Mouse (Mus musculus) erythroid progenitor cell, adult 5-6 weeks (primary cell): ENCODE measurements around the gene Rem1. TPM values are rescaled to one million over a fixed set of nuclear protein-coding genes. Genes with fewer than 3 reads are reported as not detected.

Experiments
- ATAC-seq: replicated peaks from 2 replicates; pipeline ENCODE4 v1.8.0; 2016; ENCODE audit warnings: moderate number of reproducible peaks, mild to moderate bottlenecking, moderate TSS enrichment, inconsistent platforms; ENCODE audit not compliant: poor library complexity, low FRiP score, severe bottlenecking
- total RNA-seq, 2 experiments: library from RNA; stranded (forward) in 1 of 2; stranded (reverse) in 1 of 2; fragments of 150-400 nt in 1 of 2; fragments of 186-747, 209-891 nt in 1 of 2; gene quantifications; 2 replicates each; pipeline versions ENCODE4 v1.2.3 to v1.2.4; 2015 to 2017; ENCODE audit warnings: low replicate concordance in 2 of 2

Gene Rem1
- total RNA-seq, 2 experiments from 2014 or later: not detected

DNA sequence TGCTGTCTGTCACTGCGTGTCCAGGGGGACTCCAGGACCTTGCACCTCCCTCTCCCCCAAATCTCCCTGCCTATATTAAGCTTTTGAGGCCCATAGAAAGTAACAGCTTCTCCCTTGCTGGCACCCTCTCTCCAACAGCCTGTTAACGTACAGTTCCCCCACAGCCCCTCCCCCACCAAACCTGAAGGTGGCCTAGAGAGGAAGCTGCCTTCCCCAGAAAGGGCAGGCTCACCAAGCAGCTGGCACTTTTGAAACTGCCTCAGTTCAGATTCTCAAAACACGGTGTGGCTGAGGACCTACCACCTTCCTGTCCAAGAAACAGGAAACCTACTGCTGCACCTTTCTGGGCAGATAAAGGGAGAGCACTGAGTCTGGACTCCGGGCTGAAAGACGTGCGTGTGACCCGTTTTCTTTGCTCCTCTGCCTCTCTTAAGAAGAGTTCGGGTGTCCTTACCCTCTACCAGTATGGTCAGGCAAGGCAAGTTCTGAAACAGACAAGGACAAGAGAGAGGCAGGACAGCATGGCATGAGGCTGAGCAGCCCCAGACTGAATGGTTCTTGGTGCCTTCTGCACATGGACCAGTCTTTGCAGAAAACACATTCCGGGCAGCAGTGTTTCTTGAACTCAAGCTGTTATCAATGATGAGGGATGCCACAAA, 44.4 kb downstream of the Rem1 start:
- no peak for ATAC-seq

DNA sequence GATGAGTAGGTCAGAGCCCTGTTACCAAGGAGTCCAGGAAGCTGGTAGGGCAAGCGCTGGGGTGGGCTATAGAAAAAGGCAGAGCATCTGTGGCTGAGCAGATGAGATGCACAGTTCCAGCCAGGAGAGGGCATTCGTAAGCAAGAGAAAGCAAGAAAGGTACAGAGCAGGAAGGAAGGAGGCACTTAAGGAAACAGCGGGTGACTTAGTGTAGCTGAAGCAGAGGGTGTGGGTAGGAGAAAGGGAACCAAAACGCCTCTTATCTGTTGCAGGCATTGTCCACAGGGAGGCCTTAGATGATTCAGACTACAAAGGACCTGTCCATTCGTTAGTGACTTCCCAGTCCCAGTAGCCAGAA, 44.9 kb downstream of the Rem1 start:
- 0 out of 2 replicates have a peak, but pooled peaks have one; percentile 37 for ATAC-seq

DNA sequence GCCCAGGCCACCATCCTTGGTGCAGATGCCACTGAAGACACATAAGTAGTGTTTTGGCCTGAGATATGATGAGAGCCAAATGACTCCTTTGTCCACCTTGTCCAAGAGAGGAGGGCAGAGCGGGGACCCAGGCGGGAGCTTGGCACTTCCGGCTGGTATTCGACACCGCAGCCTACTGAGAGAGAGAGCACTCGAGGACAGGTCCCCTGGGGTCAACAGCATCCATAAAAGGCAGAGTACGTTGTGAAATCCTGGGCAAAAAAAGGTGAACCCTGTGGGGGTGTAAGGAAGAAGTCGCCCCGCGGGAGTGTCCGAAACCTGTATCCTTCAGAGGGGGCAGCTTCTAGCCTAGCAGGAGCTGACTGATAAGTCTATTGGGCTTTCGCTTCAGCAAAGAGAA, 45.4 kb downstream of the Rem1 start:
- no peak for ATAC-seq

DNA sequence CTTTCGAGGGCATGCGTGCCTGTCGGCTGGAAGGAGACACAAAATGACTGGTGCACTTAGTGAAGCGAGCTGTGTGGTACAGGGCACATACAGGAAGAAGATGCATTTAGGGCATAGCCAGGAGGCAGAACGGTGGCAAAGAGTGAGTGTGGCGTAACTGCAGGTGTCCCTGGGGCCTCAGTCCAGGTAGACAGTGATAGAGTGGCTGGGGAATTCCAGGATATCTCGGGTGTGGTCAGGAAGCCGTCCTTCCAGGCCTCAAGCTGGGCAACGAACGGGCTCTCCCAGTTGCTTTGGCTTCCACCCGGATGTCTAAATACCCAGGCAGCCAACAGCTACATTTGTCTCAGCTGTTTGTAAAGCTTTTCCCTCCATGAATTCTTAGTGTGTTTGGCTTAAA, 47.4 kb downstream of the Rem1 start:
- no peak for ATAC-seq

DNA sequence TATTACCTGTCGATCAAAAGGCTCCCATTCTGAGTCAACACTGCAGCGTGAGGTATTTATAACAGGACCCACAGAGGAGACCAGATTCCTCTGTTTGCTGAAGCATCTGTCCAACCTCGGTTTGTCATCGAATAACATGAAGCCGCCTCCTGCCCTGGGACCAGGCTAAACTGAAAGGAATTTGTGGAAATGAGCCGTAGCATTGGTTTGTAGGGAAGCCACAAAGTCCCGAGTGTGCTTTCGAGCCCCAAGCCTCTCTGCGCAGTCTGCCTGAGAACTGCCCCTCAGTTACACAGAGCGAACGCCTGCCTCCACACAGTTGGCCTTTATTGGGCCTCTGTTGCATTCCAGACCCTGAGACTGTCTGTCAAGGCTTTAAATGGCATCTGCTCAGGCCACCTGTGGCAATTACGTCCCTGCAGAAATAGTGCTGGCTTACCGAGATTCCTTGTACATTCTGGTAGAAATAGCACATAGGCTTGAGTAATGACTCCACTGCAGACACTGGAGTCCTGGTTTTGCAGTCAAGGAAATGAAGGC, 48.6 kb downstream of the Rem1 start:
- no peak for ATAC-seq

DNA sequence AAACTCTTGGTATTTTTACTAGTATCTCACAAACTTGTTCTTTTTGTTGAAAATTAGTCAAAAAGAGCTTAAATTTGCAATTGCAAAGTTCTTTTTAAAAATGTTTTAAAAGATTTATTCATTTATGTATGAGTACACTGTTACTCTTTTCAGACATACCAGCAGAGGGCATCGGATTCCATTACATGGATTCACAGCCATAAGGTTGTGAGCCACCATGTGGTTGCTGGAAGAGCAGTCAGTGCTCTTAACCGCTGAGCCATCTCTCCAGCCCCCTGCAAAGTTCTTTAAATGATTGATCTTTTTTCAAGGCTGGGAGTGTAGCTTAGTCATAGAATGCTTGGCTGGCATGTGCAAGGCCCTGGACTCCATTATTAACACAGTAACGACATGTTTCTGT, 51.6 kb downstream of the Rem1 start:
- ATAC-seq: no peak

DNA sequence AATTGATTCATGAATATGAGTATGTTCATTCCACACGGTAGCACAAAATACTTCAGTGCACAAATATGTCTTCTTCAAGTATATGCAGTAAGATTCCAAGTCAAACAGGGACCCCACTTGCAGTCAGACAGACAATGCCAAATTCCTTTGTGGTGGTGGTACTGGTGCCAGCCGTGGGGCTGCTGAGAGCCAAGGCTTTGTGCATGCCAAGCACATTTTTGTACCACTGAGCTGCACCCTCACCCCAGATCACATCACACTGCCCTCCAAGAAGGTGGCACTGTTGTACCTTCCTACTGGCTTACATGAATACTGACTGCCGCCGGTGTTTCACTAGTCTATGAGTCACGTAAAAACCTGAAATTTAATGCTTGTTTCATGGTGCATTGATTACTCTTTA, 52.2 kb downstream of the Rem1 start:
- no peak for ATAC-seq

DNA sequence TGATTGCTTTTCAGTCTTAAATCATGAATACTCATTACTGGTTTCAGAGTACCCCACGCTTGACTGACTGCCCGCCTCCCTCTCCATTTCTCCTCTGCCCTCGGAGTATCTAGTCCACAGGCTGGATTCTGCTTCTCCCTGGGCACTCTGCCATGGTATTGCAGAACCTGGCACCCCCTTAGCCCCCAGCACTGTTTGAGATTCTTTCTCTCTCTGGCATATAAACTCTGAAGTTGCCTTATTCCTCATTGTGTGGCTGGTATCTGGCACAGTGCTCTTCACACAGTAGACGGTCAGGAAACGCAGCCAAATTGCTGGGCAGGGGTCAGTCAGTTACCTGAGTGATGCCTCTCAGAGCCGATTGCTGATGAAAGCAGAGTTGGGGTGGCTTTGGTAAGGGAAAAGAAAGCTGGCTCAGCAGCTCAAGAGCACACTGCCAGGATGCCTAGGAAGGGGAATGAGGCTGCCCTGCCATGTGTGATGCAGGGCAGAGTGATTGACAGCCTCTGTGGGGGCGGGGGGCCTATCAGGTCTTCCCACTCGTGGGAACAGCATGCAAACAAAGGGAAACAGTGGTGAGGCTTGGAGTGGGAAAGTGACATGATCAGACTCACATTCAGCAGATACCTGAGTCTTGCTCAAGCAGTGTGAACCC, 53.1 kb downstream of the Rem1 start:
- ATAC-seq: no peak

DNA sequence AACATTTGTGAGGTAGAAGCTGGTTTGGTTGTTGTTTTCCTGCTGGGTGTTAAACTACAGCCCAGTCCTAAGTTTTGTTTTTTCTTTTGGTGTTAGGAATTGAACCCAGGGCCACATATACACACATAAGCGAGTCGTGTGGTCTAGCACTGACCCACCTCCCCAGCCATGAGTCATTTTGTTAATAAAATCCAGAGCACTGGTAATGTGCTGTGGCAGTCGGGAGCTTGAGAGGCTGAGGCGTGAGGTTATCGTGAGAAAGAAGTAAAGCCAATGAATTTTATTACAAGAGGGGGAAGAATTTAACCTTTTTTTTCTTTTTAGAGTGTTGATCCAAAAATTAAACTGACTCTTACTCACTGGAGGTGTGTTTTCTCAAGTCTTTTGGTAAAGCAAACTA, 56.3 kb downstream of the Rem1 start:
- no peak for ATAC-seq

Other genes starting within 250 kb of the Rem1 start
- gene Sox12, start 228.9 kb upstream of the Rem1 start, total RNA-seq (2015; ENCODE audit: low replicate concordance): 4.0 and 4.2 TPM in 2 replicates
- gene Sox12, start 228.9 kb upstream of the Rem1 start, total RNA-seq (2017; ENCODE audit: low replicate concordance): 0.39 and 0.83 TPM in 2 replicates
- 6.8 and 9.6 TPM in 2 replicates for gene Zcchc3, start 211.9 kb upstream of the Rem1 start, total RNA-seq (2015; ENCODE audit: low replicate concordance)
- gene Zcchc3, start 211.9 kb upstream of the Rem1 start, total RNA-seq (2017; ENCODE audit: low replicate concordance): 4.9 and 5.4 TPM in 2 replicates
- not detected in 2 replicates for gene 6820408C15Rik, start 211.4 kb upstream of the Rem1 start, total RNA-seq (2015; ENCODE audit: low replicate concordance)
- 1.0 TPM in 1 of 2 replicates, not detected in the other for gene 6820408C15Rik, start 211.4 kb upstream of the Rem1 start, total RNA-seq (2017; ENCODE audit: low replicate concordance)
- not detected in 2 replicates for gene Defb23, start 162.3 kb upstream of the Rem1 start, total RNA-seq (2015; ENCODE audit: low replicate concordance)
- gene Defb23, start 162.3 kb upstream of the Rem1 start, total RNA-seq (2017; ENCODE audit: low replicate concordance): not detected in 2 replicates
- gene Defb20, start 149.9 kb upstream of the Rem1 start, total RNA-seq (2015; ENCODE audit: low replicate concordance): not detected in 2 replicates
- not detected in 2 replicates for gene Defb20, start 149.9 kb upstream of the Rem1 start, total RNA-seq (2017; ENCODE audit: low replicate concordance)
- gene Defb22, start 136.8 kb upstream of the Rem1 start, total RNA-seq (2015; ENCODE audit: low replicate concordance): not detected in 2 replicates
- gene Defb22, start 136.8 kb upstream of the Rem1 start, total RNA-seq (2017; ENCODE audit: low replicate concordance): not detected in 2 replicates
- not detected in 2 replicates for gene Defb26, start 115.3 kb upstream of the Rem1 start, total RNA-seq (2015; ENCODE audit: low replicate concordance)
- gene Defb26, start 115.3 kb upstream of the Rem1 start, total RNA-seq (2017; ENCODE audit: low replicate concordance): not detected in 2 replicates
- not detected in 2 replicates for gene Defb28, start 108.7 kb upstream of the Rem1 start, total RNA-seq (2015; ENCODE audit: low replicate concordance)
- gene Defb28, start 108.7 kb upstream of the Rem1 start, total RNA-seq (2017; ENCODE audit: low replicate concordance): not detected in 2 replicates
- not detected in 2 replicates for gene Defb29, start 86.9 kb upstream of the Rem1 start, total RNA-seq (2015; ENCODE audit: low replicate concordance)
- gene Defb29, start 86.9 kb upstream of the Rem1 start, total RNA-seq (2017; ENCODE audit: low replicate concordance): not detected in 2 replicates
- gene Gm17416, start 57.6 kb upstream of the Rem1 start, total RNA-seq (2015; ENCODE audit: low replicate concordance): not detected in 2 replicates
- not detected in 2 replicates for gene Gm17416, start 57.6 kb upstream of the Rem1 start, total RNA-seq (2017; ENCODE audit: low replicate concordance)
- gene Defb21, start 54.2 kb upstream of the Rem1 start, total RNA-seq (2015; ENCODE audit: low replicate concordance): not detected in 2 replicates
- not detected in 2 replicates for gene Defb21, start 54.2 kb upstream of the Rem1 start, total RNA-seq (2017; ENCODE audit: low replicate concordance)
- gene Defb19, start 46.6 kb upstream of the Rem1 start, total RNA-seq (2015; ENCODE audit: low replicate concordance): not detected in 2 replicates
- gene Defb19, start 46.6 kb upstream of the Rem1 start, total RNA-seq (2017; ENCODE audit: low replicate concordance): not detected in 2 replicates
- gene Defb45, start 27.6 kb upstream of the Rem1 start, total RNA-seq (2015; ENCODE audit: low replicate concordance): not detected in 2 replicates
- gene Defb45, start 27.6 kb upstream of the Rem1 start, total RNA-seq (2017; ENCODE audit: low replicate concordance): not detected in 2 replicates
- not detected in 2 replicates for gene Defb36, start 22.6 kb upstream of the Rem1 start, total RNA-seq (2015; ENCODE audit: low replicate concordance)
- not detected in 2 replicates for gene Defb36, start 22.6 kb upstream of the Rem1 start, total RNA-seq (2017; ENCODE audit: low replicate concordance)
- not detected in 2 replicates for gene Defb25, start 3.9 kb upstream of the Rem1 start, total RNA-seq (2015; ENCODE audit: low replicate concordance)
- not detected in 2 replicates for gene Defb25, start 3.9 kb upstream of the Rem1 start, total RNA-seq (2017; ENCODE audit: low replicate concordance)
- 17.7 and 24.7 TPM in 2 replicates for gene H13, start 42.5 kb downstream of the Rem1 start, total RNA-seq (2015; ENCODE audit: low replicate concordance)
- gene H13, start 42.5 kb downstream of the Rem1 start, total RNA-seq (2017; ENCODE audit: low replicate concordance): 11.6 and 13.2 TPM in 2 replicates
- not detected in 2 replicates for gene Mcts2, start 60.1 kb downstream of the Rem1 start, total RNA-seq (2015; ENCODE audit: low replicate concordance)
- gene Mcts2, start 60.1 kb downstream of the Rem1 start, total RNA-seq (2017; ENCODE audit: low replicate concordance): 1.7 TPM in 1 of 2 replicates, not detected in the other
- gene Id1, start 109.3 kb downstream of the Rem1 start, total RNA-seq (2015; ENCODE audit: low replicate concordance): 1.3 and 17.3 TPM in 2 replicates
- 1.6 and 2.6 TPM in 2 replicates for gene Id1, start 109.3 kb downstream of the Rem1 start, total RNA-seq (2017; ENCODE audit: low replicate concordance)
- 1.8 TPM in 1 of 2 replicates, not detected in the other for gene Cox4i2, start 127.2 kb downstream of the Rem1 start, total RNA-seq (2015; ENCODE audit: low replicate concordance)
- gene Cox4i2, start 127.2 kb downstream of the Rem1 start, total RNA-seq (2017; ENCODE audit: low replicate concordance): not detected in 2 replicates
- 80.9 and 99.1 TPM in 2 replicates for gene Bcl2l1, start 204.8 kb downstream of the Rem1 start, total RNA-seq (2015; ENCODE audit: low replicate concordance)
- 76.9 and 94.9 TPM in 2 replicates for gene Bcl2l1, start 204.8 kb downstream of the Rem1 start, total RNA-seq (2017; ENCODE audit: low replicate concordance)
- gene Tpx2, start 221.0 kb downstream of the Rem1 start, total RNA-seq (2015; ENCODE audit: low replicate concordance): 326 and 338 TPM in 2 replicates
- gene Tpx2, start 221.0 kb downstream of the Rem1 start, total RNA-seq (2017; ENCODE audit: low replicate concordance): 393 and 412 TPM in 2 replicates